Mouse (Mus musculus) hematopoietic multipotent progenitor cell, adult 10-12 weeks (in vitro differentiated cells): ENCODE data around the gene Eif4h. TPM values are rescaled to one million over a fixed set of nuclear protein-coding genes. Genes with fewer than 3 reads are reported as not detected.

Source experiments
- polyA plus RNA-seq: library from polyadenylated mRNA; stranded (reverse); fragments of >175 nt; gene quantifications from 2 replicates; pipeline ENCODE4 v1.2.3, GENCODE M21; 2012; ENCODE audit warnings: low replicate concordance

Eif4h gene
- polyA plus RNA-seq, result 165 and 209 TPM in 2 replicates

DNA sequence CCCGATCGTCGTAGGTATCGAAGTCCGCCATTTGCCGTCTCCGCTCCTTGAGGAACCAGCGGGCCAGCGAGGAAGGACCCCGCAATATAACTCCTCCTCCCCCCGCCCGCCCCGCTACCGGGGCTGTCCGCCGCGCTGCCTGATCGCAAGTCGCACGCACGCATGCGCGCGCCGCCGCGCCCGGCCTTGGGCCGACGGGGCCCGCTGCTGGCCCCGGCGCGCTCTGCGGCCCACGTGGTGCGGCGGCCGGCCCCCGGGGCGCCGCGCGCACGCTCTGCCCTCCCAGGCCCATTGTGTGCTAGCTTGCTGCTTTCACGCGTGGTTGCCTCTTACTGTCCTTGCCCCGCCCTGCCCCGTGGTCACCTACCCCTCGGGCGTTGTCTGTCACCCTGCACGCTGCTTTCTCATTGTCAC is at the start of gene Eif4h:
Eif4h (minus strand) TSS at position 222 of the 414 bp plus-strand sequence.

DNA sequence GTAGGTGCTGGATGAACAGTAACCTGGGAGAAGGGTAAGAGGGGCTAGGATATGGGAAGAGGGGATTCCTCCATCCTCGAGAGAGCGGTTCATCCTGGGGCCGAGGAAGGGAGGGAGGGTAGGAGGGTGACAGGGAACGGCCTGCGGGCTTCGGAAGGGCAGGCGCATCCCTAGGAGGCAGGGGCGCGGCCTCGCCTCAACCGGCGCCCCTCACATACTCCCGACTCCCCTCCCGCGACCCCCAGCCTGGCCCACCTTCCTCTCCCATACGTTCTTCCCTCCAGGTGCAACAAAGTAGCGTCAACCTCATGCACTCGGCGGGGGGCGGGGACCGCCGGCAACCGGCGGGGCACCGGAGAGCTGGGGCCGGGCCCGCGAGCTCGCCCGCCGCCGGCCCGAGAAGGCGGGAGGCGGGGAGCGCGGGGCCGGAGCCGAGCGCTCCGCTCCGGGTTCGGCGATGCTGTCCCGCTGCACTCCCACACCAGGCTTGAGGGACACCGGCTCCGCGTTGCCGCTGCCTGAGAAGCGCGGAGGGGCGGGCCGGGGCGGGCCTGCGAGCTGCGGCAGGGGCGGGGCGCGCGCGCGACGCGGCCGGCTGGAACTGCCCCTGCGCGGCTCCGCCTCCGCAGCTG is 48.9 kb upstream of the Eif4h start, which contains the start of gene Limk1:
Limk1 (minus strand) TSS at position 513 of the 632 bp plus-strand sequence.

GRCm38 (mm10) chr5:134614802-134615201 is 24.5 kb downstream of the Eif4h start, which contains the start of gene Lat2:
TSS of gene Lat2 (minus strand) at chr5:134615025.

DNA sequence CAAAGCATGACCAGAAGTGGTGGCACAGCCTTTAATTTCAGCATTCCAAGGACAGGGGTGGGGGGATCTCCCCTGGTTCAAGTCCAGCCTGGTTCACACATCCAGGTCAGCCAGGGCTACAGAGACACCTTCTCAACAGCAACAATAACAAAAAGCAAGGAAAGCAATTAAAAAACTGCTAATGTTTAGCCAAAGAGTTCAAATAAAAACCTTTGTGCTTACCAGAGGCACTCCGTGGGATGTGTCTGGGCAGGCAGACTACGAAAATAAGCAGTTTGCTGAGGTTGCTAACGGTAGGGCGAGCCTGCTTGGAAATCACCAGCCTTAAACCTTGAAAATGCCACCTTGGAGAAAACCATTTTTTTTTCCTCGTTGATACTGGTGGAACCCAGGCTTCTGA is 58.1 kb downstream of the Eif4h start, which contains the start of gene Rfc2:
Rfc2 (plus strand) TSS at position 221 of the 400 bp plus-strand sequence.

Other genes starting within 250 kb of the Eif4h start
- 13.3 and 26.9 TPM in 2 replicates for gene Gtf2ird1, start 182.8 kb downstream of the Eif4h start, polyA plus RNA-seq
- gene Clip2, start 87.1 kb downstream of the Eif4h start, polyA plus RNA-seq, result 15.6 and 38.6 TPM in 2 replicates
- gene Syna, start 79.3 kb downstream of the Eif4h start, polyA plus RNA-seq, result 0.06 TPM in 1 of 2 replicates, not detected in the other
- 36.5 and 38.3 TPM in 2 replicates for gene Rfc2, start 58.1 kb downstream of the Eif4h start, polyA plus RNA-seq
- gene Lat2, start 24.5 kb downstream of the Eif4h start, polyA plus RNA-seq, result 27.4 and 203 TPM in 2 replicates
- 36.6 and 81.7 TPM in 2 replicates for gene Limk1, start 49.1 kb upstream of the Eif4h start, polyA plus RNA-seq
- 0.16 and 0.35 TPM in 2 replicates for gene Eln, start 107.8 kb upstream of the Eif4h start, polyA plus RNA-seq